Mouse (Mus musculus) heart, embryonic 11.5 days (tissue): Measurements from ENCODE around the gene Gm44579. TPM values are rescaled to one million over a fixed set of nuclear protein-coding genes. Genes with fewer than 3 reads are reported as not detected.

Experiments used
- ATAC-seq: fragments of 200-750 bp; cut with Nextera tagmentation; replicated peaks from 2 replicates; pipeline ENCODE4 v1.8.0; 2017; ENCODE audit warnings: moderate library complexity; ENCODE audit not compliant: insufficient number of reproducible peaks, low FRiP score, low TSS enrichment
- H3K27ac ChIP-seq: fragments of 300-500 bp; sonication (generic); 2 replicates; pipeline ENCODE4 v1.5.1; 2014; ENCODE audit warnings: mild to moderate bottlenecking, low read depth, low read length
- H3K27me3 ChIP-seq: fragments of 300-500 bp; sonication (generic); 2 replicates; pipeline ENCODE4 v1.6.1; 2014; ENCODE audit warnings: mild to moderate bottlenecking, low read length, mixed read lengths; ENCODE audit not compliant: control insufficient read depth, insufficient read depth
- H3K36me3 ChIP-seq: fragments of 300-500 bp; sonication (generic); 2 replicates; pipeline ENCODE4 v1.6.1; 2014; ENCODE audit warnings: mild to moderate bottlenecking, low read length, moderate library complexity, mixed read lengths; ENCODE audit not compliant: control insufficient read depth, insufficient read depth
- H3K4me1 ChIP-seq: fragments of 300-500 bp; sonication (generic); 2 replicates; pipeline ENCODE4 v1.6.1; 2014; ENCODE audit warnings: low read length; ENCODE audit not compliant: control insufficient read depth, insufficient read depth
- H3K4me2 ChIP-seq: fragments of 300-500 bp; sonication (generic); 2 replicates; pipeline ENCODE4 v1.6.1; 2014; ENCODE audit warnings: mild to moderate bottlenecking, moderate library complexity
- H3K4me3 ChIP-seq: fragments of 300-500 bp; sonication (generic); 2 replicates; pipeline ENCODE4 v1.5.1; 2014; ENCODE audit warnings: low read depth, low read length
- H3K9ac ChIP-seq: fragments of 300-500 bp; sonication (generic); 2 replicates; pipeline ENCODE4 v1.6.1; 2014; ENCODE audit warnings: mild to moderate bottlenecking, low read depth, low read length, moderate library complexity
- H3K9me3 ChIP-seq: fragments of 300-500 bp; sonication (generic); replicated peaks from 2 replicates; pipeline ENCODE4 v1.6.1; 2016; ENCODE audit warnings: low read length; ENCODE audit not compliant: control insufficient read depth
- WGBS: fragments of 180-500 bp; shearing (Covaris S2); extraction: QIAGEN DNeasy Blood & Tissue Kit; methylation state at CpG from one replicate; pipeline ENCODE4 v1.1.7; 2014; ENCODE audit not compliant: insufficient replicate concordance; 5-methylcytosine and 5-hydroxymethylcytosine counted together
- polyA plus RNA-seq: library from polyadenylated mRNA; unstranded; fragments of >200 nt; fragmentation: Nextera tagmentation; extraction: Ambion mirVana; gene quantifications from 2 replicates; pipeline ENCODE4 v1.2.1, GENCODE M21; 2014

Gene Gm44579
- polyA plus RNA-seq, 1 experiment from 2014 or later, result not detected

DNA sequence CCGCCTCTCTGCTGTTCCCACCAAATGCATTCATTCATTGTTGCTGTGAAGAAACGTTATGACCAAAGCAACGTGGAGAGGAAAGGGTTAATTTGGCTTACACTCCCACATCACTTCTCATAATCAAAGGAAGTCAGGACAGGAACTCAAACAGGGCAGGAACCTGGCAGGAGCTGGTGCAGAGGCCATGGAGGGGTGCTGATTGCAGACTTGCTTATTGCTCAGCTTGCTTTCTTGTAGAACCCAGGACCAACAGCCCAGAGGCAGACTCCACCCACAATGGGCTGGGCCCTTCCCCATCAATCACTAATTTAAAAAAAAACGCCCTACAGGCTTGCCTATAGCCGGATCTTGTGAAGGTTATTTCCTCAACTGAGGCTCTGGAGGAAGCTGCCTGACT lies 6.6 kb downstream of the Gm44579 start:
- H3K27me3 ChIP-seq, result no peaks in the 10 kb centered on the region
- no peak overlapping the region for H3K4me2 ChIP-seq
- no peaks in the 10 kb centered on the region for H3K9me3 ChIP-seq
- no peak overlapping the region for H3K4me3 ChIP-seq
- 60% methylated on average over 5 of the region's 5 CpGs for WGBS
- no peak overlapping the region for H3K27ac ChIP-seq
- ATAC-seq, result no peak
- H3K9ac ChIP-seq, result no peak overlapping the region
- no peaks in the 10 kb centered on the region for H3K4me1 ChIP-seq
- H3K36me3 ChIP-seq, result no peaks in the 10 kb centered on the region

DNA sequence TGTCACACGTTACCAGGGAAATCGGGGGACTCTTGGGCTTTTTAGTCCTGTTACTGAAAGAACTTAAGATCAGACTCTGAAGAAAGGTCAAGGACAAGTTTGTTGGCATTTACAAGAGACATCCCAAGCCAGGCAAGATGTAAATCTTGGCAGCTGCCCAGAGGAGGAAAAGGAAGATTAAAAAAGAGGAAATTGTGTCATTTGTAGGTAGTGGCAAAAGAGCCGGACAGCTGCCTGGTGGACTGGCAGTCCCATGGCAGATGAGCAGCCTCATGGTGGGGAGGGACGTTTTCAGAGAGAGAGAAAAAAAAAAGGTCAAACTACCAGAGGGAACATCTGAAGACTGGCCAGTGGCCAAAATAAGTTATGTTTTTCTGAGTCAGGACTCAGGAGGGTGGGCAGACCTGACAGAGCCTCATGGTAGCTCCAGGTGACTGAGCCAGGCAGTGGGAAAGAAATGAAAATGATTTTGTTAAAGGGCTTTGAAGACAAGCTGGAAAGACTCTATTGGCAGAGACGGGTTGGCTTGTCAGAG lies 7.4 kb downstream of the Gm44579 start:
- H3K4me2 ChIP-seq, result no peak overlapping the region
- no peak overlapping the region for H3K4me3 ChIP-seq
- WGBS, result 67% methylated on average over 5 of the region's 5 CpGs
- no peaks in the 10 kb centered on the region for H3K27me3 ChIP-seq
- no peak overlapping the region for H3K9ac ChIP-seq
- no peaks in the 10 kb centered on the region for H3K36me3 ChIP-seq
- no peaks in the 10 kb centered on the region for H3K9me3 ChIP-seq
- no peak overlapping the region for H3K27ac ChIP-seq
- H3K4me1 ChIP-seq, result no peaks in the 10 kb centered on the region
- ATAC-seq, result no peak

DNA sequence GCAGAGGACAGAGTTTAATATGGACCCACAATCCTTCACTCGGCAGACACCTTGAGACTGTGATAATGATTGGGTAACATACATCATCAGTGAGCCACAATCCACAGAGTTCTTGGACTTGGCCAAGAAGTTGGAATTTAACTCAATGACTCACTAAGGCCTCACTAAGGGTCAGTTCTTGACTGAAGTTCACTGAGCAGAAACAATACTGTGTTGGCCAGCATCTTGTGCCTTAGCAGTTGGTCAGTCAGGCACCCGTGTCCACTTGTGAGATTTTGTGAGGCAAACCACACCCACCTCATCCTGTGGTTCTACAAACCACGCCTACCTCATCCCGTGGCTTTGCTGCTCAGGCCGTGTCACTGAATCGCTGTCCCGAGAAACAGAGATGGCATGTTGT lies 11.1 kb downstream of the Gm44579 start:
- H3K9me3 ChIP-seq, result no peaks in the 10 kb centered on the region
- no peak for ATAC-seq
- H3K9ac ChIP-seq, result no peak overlapping the region
- H3K4me2 ChIP-seq, result no peak overlapping the region
- H3K4me1 ChIP-seq, result no peaks in the 10 kb centered on the region
- no peaks in the 10 kb centered on the region for H3K36me3 ChIP-seq
- H3K4me3 ChIP-seq, result no peak overlapping the region
- no peaks in the 10 kb centered on the region for H3K27me3 ChIP-seq
- H3K27ac ChIP-seq, result no peak overlapping the region
- 75% methylated on average over 7 of the region's 7 CpGs for WGBS

DNA sequence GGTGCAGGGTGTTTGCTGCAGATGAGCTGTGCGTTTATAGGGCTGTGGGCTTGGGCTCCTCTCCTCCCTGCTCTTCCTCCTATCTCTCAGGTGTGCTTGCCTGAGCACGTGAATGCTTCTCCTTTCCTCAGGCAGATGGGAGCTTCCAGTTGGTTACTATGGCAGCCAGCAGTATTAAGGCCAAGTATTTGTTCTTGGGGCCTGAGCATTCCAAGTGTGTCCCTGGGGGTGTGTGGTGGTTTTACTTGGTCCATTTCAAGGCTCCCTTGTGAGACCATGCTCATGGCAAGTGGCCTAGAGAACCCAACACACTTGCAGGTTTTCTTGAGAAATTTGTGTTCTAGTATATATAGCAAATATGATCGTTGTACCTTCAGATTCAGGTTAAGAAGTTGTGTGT lies 25.3 kb downstream of the Gm44579 start, which contains the start of gene Olfr288:
TSS of gene Olfr288 (minus strand) at position 101 of the 400 bp plus-strand sequence.
- no peak within 1 kb of the TSS for H3K4me3 ChIP-seq
- no peak for ATAC-seq
- H3K9ac ChIP-seq, result no peak within 1 kb of the TSS
- no peaks in the 10 kb centered on the region for H3K4me1 ChIP-seq
- H3K27me3 ChIP-seq, result no peaks in the 10 kb centered on the region
- H3K9me3 ChIP-seq, result no peaks in the 10 kb centered on the region
- H3K27ac ChIP-seq, result no peak within 1 kb of the TSS
- 57% methylated on average over 3 of the region's 3 CpGs for WGBS
- H3K4me2 ChIP-seq, result no peak within 1 kb of the TSS
- no peaks in the 10 kb centered on the region for H3K36me3 ChIP-seq

DNA sequence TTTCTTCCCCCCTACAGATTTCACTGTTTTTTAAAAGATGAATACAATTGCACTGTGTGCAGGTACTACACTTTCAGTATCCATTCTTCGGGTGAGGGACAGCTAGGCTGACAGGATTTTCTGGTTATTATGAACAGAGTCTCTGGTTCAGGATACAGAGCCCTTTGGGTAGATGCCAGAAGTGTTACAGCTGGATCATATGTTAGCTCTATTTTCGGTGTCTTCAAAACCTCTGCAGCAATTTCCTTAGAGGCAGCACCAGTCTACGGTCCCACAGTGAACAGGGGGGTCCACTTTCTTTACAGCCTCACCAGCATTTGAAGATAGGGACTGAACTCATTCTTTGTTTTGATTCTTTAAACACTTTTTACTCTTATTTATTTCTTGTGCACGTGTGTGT lies 36.3 kb downstream of the Gm44579 start:
- Histone ChIP-seq H3K27me3 (no peaks in the 10 kb centered on the region), H3K9me3 (no peaks in the 10 kb centered on the region), H3K27ac (no peak overlapping the region), H3K4me3 (no peak overlapping the region), H3K9ac (no peak overlapping the region), H3K4me1 (peaks cover 6% of the 10 kb centered on the region; the same call in 1 of the 2 replicates), H3K4me2 (no peak overlapping the region), H3K36me3 (no peaks in the 10 kb centered on the region)
- no peak for ATAC-seq
- 66% methylated on average over 4 of the region's 4 CpGs for WGBS

DNA sequence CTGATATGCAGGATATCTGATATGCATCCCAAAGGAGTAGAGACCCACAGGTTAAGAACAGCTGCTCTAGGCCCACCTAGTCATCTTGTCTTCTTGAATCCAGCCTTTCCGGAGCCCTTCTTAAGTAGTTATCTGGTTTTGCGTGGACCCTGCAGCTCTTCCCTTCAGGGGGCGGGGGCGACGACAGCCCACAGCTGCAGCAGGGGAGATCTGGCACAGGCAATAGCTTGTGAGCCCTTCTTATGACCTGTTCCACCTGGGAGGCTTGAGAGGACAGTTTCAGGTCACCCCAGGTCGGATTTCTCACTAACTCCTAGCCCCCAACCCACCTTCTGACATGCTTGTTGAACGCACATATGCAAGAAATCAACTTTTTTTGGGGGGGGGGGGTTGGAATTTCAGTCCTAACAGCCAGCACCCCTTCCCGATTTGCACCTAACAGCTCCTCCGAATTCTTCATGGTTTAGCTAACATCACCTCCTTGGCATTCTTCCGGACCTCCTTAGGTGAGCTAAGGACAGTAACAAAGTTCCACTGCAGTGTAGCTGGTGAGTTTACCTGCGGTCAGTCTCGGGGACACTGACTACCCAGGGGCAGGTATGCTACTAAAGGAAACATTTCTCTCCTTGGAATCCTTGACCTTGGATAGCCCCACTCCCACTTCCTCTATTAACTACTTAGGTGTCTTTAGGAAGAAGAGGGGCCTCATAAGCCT lies 38.8 kb downstream of the Gm44579 start:
- no peaks in the 10 kb centered on the region for H3K27me3 ChIP-seq
- H3K27ac ChIP-seq, result no peak overlapping the region
- no peak for ATAC-seq
- no peak overlapping the region for H3K9ac ChIP-seq
- peak overlapping the region; percentile 69 for H3K4me2 ChIP-seq
- H3K9me3 ChIP-seq, result no peaks in the 10 kb centered on the region
- 58% methylated on average over 12 of the region's 12 CpGs for WGBS
- H3K36me3 ChIP-seq, result no peaks in the 10 kb centered on the region
- peaks cover 6% of the 10 kb centered on the region; the same call in 1 of the 2 replicates for H3K4me1 ChIP-seq
- H3K4me3 ChIP-seq, result no peak overlapping the region

DNA sequence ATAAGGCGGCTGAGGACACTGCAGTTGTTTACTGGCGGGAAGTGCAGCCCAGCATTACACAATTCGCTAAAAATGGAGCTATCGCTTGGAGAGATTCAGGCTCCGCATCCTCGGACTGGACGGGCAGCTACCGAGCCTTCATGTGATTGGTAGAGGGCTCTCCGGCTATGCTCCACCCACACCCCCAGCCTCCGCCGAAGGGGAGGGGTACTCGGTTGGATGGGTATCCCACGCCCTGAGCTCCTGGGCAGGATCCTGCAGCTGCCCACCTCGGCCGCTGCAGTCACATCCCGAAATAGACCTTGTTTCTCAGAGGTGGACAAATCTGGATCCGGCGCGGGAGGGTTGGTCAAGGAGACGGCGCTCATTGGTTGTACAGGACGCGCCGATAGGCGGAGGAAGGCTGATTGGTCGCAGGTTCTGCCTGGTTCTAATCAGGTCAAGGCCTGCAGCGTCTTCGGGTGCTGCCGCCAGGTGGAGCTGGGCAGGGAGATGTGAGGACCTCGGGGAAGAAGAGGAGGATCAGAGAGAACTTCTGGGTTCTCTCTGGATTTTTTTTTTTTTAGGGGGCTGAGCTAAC lies 39.6 kb downstream of the Gm44579 start:
- WGBS, result under 1% methylated on average over 30 of the region's 30 CpGs
- Histone ChIP-seq H3K4me2 (peak overlapping the region; percentile 69), H3K36me3 (no peaks in the 10 kb centered on the region), H3K4me3 (peak overlapping the region; percentile 41), H3K4me1 (peaks cover 6% of the 10 kb centered on the region; the same call in 1 of the 2 replicates), H3K9ac (peak overlapping the region; percentile 34; the same call in 1 of the 2 replicates), H3K27me3 (no peaks in the 10 kb centered on the region), H3K9me3 (no peaks in the 10 kb centered on the region), H3K27ac (peak overlapping the region; percentile 75)
- ATAC-seq, result peak; percentile 95

DNA sequence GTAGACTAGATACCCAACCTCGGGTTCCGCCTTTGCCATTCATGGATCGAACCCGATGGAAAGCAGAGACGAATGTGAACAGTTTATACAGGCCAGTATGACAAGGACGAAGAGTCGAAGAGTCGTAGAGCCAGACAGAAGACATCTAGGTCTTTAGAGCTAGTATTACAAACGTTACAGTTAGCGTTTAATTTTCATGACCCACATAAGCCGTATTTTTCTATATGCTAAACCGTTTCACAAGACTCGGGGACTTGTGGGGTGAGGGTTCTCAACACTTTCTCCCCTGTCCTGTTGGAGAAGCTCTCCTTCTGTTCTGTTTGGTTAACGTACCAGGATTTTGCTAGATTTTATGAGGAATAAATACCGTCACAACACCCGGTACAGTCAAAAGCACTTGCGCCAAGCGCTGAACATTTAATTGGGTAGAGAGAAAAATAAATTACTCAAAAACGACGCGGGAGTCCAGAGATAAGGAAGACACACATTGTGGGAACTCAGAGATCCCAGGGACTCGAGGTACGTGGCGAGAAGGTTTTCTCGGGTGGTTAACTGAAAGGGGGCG lies 40.1 kb downstream of the Gm44579 start:
- H3K27me3 ChIP-seq, result no peaks in the 10 kb centered on the region
- peaks cover 6% of the 10 kb centered on the region; the same call in 1 of the 2 replicates for H3K4me1 ChIP-seq
- WGBS, result 9% methylated on average over 26 of the region's 26 CpGs
- no peak for ATAC-seq
- H3K4me3 ChIP-seq, result peak overlapping the region; percentile 41
- no peaks in the 10 kb centered on the region for H3K9me3 ChIP-seq
- peak overlapping the region; percentile 75 for H3K27ac ChIP-seq
- H3K36me3 ChIP-seq, result no peaks in the 10 kb centered on the region
- peak overlapping the region; percentile 34 for H3K9ac ChIP-seq
- peak overlapping the region; percentile 69 for H3K4me2 ChIP-seq
